Mouse (Mus musculus) lung, adult 2 months (tissue): ENCODE measurements around the gene Jph3.

Experiments used
- CTCF ChIP-seq: fragments of 200-500 bp; IDR thresholded peaks from 2 replicates; pipeline ENCODE4 v1.5.1; 2011; ENCODE audit warnings: mild to moderate bottlenecking, low read length, control low read depth; ENCODE audit not compliant: insufficient read depth
- POLR2A ChIP-seq: fragments of 200-500 bp; IDR thresholded peaks from 2 replicates; pipeline ENCODE4 v1.6.1; 2011; ENCODE audit warnings: low read depth, mild to moderate bottlenecking, control low read depth, low read length, borderline replicate concordance; ENCODE audit errors: extremely low read depth

- TF ChIP-seq CTCF (no peak), POLR2A (no peak)
These were observed 34.2 kb downstream of the Jph3 start for GRCm38 (mm10) chr8:121763700-121764013.
